Mouse (Mus musculus) retina, adult 2 months (tissue): ENCODE results near the gene Babam2.

Experiments
- DNase-seq: peaks from one replicate; pipeline ENCODE4 v3.0.0-alpha.2; 2012; ENCODE audit warnings: low read depth, low spot score

Babam2 gene

DNA sequence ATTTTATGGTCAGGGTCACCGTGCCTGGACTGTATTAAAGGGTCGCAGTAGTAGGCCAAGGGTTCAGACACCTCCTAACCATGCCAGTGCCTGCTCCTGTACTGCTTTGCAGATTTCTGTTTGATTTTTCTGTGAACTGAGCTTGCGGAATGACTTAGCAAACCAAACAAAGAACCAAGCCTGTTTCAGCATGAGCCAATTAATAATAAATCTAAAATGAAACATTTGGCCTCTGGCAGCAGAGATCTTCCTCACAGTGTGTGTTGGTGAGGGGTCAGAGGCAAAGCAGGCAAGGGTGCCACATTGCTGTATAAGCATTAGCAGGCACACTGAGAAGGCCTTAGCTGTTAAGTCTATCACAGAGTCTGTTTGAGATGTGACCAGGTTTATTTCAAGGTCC, 342.0 kb downstream of the Babam2 start:
- no peak for DNase-seq

DNA sequence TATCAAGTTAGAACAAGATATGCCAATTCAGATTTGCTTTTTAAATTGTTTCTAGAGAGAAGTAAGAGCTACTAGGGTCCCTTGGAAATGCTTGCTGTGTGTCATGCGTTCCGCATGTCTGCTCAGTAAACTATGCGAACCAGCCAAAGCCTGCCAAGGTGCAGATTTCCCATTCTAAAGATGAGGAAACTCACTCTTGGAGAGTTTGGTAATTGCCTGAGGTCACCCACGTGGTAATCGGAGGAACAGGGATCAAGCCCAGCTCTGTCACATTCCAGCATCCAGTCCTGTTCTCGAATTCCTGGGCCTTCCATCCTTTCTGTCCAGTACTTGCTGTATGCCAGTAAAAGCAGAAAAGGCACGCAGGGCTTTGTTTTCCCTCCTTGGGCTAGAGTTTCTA, 345.7 kb downstream of the Babam2 start:
- DNase-seq: no peak

DNA sequence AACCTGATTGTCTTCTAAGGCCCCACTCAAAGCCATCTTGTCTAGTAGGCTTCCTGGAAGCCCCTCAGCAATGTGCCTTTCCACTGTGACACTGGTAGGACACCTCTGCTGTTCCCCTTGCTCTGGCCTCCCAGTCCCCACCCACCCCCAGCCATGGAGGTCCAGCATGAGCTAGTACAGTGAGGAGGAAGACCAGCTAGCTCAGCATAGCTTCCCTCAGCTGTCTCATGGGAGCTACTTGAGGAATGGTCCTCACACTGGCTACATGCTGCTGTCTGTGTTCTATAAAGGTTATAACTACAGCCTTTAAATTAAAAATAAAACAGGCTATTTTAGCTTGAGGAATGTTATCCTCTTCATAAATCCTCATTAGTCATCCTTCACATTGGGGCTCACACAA, 346.5 kb downstream of the Babam2 start:
- no peak for DNase-seq

DNA sequence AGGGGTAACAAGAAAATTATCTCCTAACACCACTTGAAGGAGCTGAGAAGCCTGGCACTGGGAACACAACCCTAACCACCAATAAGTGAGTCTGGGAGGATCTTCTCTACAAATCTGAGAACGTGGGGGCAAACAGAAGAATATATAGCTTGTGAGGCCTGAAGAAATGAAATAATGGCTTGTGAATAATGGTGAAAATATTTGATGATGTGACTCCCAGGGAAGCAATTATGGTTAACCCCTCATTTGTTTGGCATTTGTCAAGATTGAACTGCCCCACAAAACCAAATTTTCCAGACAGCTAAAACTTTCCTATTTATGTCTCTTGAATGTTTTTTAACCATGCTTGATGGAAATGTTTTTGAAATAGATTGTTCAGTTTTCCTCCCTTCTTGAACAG, 354.4 kb downstream of the Babam2 start:
- no peak for DNase-seq

DNA sequence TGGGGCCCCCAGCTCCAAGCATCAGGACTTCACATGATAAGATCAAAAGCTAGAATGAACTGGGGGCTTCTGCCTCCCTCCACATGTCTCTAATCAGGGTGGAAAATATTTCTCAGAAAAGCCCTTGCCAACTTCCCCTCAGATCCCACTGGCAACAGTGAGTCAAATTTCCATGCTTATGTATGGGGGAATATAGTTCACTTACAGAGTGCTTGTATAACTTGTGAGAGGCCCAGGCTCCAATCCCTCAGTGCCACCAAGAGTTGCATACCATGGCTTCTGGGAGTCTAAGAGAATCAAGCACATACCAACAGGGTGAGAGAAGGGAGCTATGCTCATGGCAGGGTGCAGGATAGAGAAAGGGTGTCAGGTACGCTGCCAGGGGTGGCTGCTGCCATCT, 355.0 kb downstream of the Babam2 start:
- DNase-seq: no peak

DNA sequence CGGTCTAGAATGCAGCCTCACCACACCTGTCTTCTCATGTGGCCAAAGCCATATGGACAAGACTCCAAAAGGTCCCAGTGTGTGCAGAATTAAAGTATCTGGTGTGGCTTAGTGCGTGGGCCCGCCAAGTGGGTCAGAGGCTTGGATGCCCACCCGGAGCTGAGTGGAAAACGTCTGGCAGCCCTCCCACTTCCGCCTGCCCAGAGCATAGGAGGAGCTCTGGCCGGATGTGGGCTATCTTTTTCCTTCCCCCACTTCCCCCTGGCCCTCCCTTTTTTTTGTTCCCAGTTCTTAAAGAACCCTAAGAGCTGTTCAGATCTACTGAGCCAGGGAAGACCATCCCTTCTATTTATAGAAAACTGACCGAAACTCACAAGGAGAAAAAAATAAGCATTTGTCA, 356.0 kb downstream of the Babam2 start:
- DNase-seq: no peak

DNA sequence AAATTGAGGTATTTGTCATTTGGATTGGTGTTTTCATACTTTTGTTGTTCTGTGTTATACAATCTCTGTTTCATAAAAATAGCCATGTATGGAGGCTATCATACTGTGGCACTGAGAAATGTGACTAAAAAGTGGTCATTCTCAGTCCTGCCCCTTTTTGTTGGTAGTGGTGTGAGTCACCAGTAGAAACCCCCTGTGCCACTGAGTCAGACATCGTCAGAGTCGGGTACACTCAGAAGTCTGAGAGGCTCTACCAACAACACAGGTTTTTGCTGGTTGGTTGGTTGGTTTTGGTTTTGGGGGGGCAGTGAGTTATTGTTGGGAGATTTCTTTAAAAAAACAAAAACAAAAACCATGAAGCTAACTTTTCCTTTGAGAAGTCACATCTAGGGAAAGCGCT, 358.2 kb downstream of the Babam2 start:
- no peak for DNase-seq

DNA sequence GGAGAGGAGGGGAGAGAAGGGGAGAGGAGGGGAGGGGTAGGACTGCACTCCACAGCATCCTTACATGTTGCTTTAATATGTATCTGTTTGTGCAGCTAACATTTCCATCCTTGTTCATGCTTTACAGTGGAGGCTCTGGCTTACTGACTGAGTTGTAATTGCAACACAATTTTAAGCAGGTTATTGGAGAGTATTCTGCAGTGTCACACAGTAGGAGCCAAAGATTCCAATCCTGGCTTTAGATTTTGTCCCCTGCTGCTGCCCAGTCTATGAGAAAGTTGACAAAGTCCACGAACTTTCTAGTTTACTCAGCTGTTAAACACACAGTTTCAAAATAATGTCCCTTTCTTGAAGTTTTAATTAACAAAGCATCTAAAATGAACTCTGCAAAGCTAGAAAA, 358.6 kb downstream of the Babam2 start:
- no peak for DNase-seq

DNA sequence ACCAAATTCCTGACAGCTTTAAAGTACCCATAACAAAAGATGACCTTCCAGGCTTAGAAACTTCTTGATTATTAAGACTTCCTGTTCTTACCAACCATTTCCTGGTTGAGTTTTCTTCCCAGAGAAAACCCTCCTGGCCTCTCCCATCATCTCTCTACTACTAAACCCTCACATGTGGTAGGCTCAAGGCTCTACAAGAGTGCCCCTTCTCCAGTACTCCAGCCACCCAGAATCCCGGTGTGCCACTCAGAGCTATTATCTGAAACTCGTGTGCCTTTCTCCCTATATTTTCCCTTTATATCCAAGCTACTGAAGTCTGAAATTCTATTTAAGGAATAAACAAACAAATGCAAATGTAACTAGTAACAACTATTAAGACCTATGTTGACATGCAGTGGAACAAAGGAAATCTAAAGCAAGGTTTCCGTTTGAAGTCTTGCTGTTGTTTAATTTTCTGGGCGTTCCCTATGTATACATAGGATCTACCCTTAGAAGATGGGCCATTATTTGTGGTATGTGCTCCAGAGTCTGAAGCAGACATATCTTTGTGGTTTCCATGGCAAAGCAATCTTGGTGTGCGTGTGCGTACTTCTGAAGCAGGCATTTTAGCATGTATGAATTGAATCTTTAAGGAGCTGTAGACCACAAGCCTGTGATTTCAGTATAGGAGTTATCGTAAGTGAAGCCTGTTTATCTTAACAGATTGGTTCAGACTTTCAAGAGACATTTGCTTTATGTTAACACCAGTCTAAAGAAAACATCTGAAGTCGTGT, 361.2 kb downstream of the Babam2 start:
- no peak for DNase-seq

DNA sequence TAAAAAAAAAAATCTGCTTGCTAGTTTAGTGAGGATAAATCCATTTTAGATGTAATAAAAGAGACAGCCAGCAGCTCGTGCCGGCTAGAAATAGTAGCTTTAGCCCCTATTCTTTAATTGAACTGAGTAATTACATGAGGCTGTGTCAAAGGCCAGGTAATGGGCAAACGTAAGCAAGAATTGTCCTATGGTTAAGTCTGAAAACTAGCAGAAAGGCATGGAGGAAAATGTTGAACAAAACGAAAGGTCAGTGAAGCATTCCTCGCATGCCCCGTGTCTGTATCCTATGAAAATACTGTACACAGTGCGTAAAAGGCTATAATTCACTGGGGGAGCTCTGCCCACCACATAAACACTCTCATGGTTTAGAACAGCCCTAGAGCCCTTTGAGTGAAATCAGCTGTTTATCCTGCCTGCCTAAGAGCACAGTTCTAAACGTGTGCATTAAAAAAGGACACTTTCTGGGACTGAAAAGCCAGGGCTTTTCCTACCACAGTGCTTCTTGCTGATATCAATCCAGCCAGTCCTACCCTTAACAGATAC, 361.8 kb downstream of the Babam2 start:
- no peak for DNase-seq

DNA sequence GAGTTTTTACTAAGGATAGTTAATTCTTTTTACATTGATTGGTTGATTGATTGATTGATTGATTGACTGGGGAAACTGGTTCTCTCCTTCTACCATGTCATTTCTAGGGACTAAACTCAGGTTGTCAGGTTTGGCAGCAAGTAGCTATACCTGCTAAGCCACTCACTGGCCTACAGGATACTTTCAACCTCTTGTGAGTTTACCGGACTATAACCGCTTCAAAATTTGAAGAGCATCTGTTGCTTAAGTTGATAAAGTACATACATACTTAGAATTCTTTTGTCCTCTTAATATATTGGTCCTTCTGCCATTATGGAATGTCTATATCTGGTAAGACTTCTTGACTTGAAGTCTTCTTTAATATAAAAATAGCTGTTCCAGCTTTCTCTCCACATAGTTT, 363.0 kb downstream of the Babam2 start:
- no peak for DNase-seq

DNA sequence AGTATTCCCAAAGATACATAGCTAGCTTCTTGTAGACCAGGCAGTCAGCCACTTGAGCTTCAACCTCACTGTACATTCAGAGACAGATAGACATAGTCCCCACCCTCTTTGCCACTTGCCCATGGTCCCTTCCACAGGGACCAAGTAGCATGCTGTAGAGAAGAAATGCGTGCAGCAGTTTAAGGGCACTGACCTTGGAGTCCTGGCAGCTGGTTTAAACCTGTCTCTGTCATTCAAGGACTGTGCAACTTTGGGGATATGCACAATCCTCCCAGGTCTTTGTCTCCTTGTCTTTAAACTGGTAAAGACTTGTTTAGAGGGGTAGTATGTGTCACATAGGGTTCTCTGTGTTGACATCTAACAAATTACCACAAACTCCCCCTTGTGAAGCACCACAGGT, 364.4 kb downstream of the Babam2 start:
- DNase-seq: no peak

DNA sequence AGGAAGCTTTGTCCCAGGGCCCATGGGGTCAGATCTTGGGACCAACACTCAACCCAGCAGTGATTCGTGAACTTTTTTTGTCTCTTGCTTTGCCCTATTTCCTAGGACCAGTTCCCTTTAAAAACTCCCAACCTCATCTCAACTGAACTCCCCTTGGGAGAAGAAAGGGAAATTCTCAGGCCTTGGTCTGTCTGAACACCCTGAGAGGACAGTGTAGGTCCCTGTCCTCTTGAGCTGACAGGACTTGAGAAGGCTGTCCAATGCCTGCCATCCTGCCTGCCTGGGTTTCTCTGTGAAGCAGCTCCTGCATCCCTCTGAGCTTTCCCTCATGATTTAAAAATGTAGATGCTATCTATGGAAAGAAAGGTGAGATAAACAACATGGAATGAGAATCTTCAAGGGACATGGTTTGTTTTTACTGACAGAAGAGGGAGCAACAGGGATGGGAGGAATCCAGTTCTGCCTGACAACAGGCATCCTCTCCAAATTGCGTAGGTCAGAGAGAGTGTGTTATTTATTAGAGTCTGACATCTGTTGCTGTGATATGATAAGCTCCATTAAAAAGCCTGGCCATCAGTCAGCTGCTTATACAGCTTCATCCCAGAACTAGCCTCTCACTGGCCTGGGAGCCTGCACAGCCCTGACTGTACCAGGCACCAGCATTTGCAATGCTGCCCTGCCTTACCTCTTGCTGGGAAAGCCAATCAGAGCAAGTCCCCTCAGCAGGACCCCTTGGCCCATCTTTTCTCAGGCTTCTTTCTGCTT, 367.0 kb downstream of the Babam2 start:
- no peak for DNase-seq

DNA sequence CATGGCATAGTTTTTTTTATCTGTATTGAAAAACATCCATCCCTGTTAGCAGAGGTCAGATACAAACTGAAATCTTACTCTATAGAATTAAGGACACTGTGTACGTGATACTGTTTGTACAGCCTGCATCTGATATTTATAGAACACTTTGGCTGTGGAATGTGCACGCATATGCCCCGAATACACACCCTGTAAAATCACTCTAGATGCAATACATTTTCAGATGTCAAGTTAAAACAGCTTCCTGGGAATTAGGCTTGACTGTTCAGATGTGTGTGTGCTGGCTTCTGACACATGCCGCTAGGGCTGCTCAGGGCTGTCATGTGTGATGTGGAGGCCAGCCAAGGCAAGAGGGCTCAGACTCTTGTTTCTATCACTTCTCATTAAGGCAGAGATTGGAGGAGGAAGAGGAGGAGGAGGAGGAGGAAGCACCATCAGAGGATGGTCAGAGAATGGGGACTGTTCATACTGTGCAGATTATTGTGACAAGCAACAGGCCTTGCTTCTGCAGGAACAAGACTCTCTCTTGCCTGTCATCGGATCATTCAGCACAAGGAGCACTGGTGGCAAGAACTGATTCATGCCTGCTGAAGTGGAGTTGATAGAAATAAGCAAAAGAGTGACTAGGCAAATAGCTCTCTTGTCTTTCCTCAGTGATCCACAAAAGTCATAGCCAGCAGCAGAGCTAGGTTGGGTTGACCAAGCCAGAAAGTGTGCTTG, 368.7 kb downstream of the Babam2 start:
- no peak for DNase-seq

DNA sequence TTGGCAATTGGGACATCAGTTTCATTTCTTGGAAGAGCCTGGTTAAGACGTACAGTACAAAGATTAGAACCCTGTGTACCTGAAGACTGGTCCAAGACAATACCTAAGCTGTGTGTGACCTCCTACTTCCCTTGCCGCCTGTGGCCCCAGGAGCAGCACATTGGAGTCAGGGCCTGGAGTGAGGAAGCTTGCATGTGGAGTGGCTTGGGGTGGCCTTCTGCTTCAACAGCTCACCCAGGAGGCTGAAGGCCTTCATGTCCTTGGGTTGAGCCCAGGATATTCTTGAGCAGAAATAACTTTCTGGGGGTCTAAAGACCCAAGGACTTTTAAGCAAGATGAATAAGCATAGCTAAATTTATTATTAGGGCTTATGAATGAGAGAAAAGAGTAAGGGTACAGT, 369.4 kb downstream of the Babam2 start:
- no peak for DNase-seq

DNA sequence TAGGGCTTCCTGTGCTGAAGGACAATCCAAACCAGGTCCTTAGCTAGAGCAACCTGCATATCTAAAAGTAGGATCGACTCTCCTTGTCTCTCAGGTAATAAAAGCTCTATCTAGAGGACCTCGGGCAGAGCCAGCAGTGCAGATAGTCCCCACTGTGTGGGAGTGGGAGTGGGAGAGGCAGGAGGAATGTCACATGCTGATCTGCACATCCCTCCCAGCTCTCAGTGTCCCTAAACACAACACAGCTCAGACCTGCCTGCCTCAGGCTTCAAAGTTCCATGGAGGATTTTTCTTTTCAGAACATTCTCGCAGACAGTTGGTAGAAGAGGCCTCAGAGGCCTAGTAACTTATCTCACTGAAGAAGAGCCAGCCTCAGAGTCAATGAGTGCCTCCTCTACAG, 371.1 kb downstream of the Babam2 start:
- DNase-seq: no peak

DNA sequence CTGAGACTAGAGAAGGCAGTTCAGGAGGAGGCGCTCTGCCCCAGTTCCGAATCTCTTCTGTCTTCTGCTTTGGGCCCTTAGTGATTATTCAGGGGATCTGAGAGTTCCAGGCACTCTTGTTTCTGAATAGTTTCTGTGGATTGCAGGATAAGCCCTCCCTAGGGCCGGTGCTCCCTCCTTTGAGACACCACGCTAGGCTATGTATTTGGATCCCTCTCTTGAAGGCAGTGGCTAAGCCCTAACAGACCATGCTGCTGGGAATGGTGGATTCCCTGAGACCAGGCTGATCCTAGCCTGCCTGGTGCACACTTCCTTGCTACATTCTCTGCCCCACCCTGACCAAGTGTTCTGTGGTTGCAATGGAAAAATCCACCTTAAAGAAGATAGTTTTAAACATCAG, 371.6 kb downstream of the Babam2 start:
- DNase-seq: no peak

DNA sequence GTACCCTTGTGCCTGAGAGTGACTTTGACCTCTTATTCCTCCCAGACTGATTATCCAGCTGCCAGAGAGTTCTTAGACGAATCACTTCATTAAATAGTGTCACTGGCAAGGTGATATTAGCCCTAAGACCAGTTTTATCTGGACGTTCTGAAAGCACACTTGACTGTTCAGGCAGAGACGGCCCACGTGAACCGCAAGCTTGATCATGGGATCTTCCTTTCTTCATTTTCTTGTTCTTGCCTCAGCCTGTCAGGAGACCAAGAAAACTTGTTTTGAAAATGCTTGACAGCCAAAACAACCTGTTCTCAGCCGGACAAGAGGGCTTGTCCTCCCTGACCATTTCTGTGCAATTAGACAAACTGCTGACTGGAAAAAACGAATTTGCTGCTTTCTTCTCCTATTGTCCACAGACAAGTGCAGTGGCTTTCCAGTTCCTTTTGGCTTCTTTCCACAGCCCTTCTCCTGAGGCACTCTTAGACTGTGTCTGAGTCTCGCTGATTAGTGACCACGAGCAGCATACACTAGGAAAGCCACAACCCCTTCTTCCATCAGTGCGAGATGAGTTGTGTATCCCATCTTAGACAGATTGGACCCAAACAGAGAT, 372.2 kb downstream of the Babam2 start:
- no peak for DNase-seq

DNA sequence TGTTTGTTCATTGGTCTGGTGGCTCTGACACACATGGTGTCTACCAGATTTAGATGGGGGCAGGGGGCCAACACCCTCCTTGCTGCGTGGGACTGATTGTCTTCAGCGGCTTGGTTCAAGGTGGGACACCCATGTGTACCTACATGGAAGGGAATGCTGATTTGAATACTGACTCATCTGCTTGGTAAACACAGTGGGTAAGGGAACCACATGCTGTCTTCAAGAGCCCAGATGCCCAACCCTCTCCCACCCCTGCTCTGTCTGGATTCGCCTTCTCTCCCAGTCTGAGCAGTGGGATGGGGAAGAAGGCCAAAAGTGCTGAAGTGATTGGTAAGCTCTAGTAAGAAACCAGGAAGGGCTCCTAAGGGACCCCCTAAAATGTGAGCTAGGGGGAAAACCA, 373.3 kb downstream of the Babam2 start:
- no peak for DNase-seq

DNA sequence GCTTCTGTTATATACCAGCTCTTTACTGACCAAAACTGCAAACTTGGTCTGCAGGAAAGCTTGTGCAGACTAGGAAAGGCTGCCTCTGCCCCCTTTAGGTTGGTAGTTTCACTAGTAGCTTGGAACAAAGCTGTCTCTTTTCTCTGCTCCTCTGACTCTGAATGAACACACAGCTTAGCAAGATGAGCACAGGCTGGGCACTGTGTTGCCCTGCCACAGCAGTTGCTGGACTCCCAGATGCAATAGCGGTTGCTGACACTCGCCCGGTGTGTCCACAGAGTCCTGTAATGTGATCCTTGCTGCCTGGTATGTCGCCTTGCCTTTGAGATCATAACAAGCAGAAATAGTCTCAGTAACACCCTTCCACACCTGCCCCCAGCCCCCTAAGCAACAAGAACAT, 373.8 kb downstream of the Babam2 start:
- DNase-seq: no peak

DNA sequence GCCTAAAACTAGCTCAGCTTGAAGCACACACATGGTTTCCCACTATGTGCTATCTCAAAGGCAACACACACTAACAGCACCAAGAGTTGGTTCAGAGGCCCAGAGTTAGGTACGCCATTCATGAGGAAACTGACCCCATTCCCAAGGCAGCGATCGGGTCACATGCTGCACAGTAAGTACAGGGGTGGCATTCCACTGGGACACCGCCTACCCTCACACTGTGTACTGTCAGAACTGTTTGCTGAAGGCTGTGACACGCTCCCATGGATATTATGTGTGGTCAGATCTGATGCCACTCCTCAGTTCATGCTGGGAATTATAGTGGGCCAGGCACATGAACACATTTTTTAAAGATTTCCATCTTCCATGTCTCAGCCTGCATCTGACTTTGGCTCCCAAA, 374.3 kb downstream of the Babam2 start:
- DNase-seq: no peak

DNA sequence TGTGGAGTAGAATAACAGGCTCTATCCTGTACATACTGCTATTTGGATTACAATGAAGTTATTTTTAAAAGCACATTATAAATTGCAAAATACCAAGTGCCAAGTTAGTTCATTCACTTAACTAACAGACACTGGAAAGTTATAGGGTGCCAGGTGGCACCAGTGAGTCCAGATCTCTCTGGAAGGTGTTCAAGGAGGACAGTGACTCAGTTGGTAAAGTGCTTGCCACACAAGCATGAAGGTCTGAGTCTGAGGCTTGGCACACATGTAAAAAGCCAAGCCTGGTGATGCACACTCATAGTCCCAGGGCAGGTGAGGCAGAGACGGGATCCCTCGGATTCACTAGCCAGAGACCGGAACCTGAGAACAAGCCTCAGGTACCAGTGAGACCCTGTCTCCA, 375.4 kb downstream of the Babam2 start:
- DNase-seq: no peak
